Mouse (Mus musculus): ENCODE results near the gene Samd13. TPM values are rescaled to one million over a fixed set of nuclear protein-coding genes. Genes with fewer than 3 reads are reported as not detected.
A peak's percentile ranks its signal among the peaks of the same experiment; 100 is the strongest.

Samd13 gene
- polyA plus RNA-seq, 1 experiment from 2014 or later = 0.59 TPM

GRCm38 (mm10) chr3:146615496-146615895 lies 69.9 kb downstream of the Samd13 start, which contains the start of gene Dnase2b:
Gene Dnase2b, minus strand, starts transcription at chr3:146615596.
- no peak within 1 kb of the TSS for H3K27ac ChIP-seq (ENCODE audit: low read length)
- no peaks in the 10 kb centered on the region for H3K4me1 ChIP-seq (ENCODE audit: control insufficient read depth, insufficient read depth, low read length)
- H3K4me2 ChIP-seq (ENCODE audit: low read length) = no peak within 1 kb of the TSS
- H3K4me3 ChIP-seq (ENCODE audit: low read depth, low read length) = no peak within 1 kb of the TSS
- no peaks in the 10 kb centered on the region for H3K9me3 ChIP-seq (replicated peaks; ENCODE audit: control insufficient read depth, low read length, poor library complexity, severe bottlenecking)
- H3K27me3 ChIP-seq (ENCODE audit: control insufficient read depth, insufficient read depth, low read depth, low read length) = no peaks in the 10 kb centered on the region
- H3K9ac ChIP-seq (ENCODE audit: low read depth, low read length) = no peak within 1 kb of the TSS
- ATAC-seq = no peak
- WGBS = 98% methylated on average over 4 of the region's 4 CpGs
- no peaks in the 10 kb centered on the region for H3K36me3 ChIP-seq (ENCODE audit: control insufficient read depth, insufficient read depth, low read length)

GRCm38 (mm10) chr3:146611821-146612220 lies 73.6 kb downstream of the Samd13 start:
- Histone ChIP-seq H3K4me2 (ENCODE audit: low read length) (no peak overlapping the region), H3K4me1 (ENCODE audit: control insufficient read depth, insufficient read depth, low read length) (peaks cover 6% of the 10 kb centered on the region; the same call in 1 of the 2 replicates), H3K4me3 (ENCODE audit: low read depth, low read length) (no peak overlapping the region), H3K36me3 (ENCODE audit: control insufficient read depth, insufficient read depth, low read length) (no peaks in the 10 kb centered on the region), H3K27me3 (ENCODE audit: control insufficient read depth, insufficient read depth, low read depth, low read length) (no peaks in the 10 kb centered on the region), H3K9me3 (replicated peaks; ENCODE audit: control insufficient read depth, low read length, poor library complexity, severe bottlenecking) (no peaks in the 10 kb centered on the region), H3K27ac (ENCODE audit: low read length) (no peak overlapping the region), H3K9ac (ENCODE audit: low read depth, low read length) (no peak overlapping the region)
- 84% methylated on average over 4 of the region's 4 CpGs for WGBS
- no peak for ATAC-seq

GRCm38 (mm10) chr3:146611261-146611660 lies 74.1 kb downstream of the Samd13 start:
- H3K36me3 ChIP-seq (ENCODE audit: control insufficient read depth, insufficient read depth, low read length) = no peaks in the 10 kb centered on the region
- no peak overlapping the region for H3K4me2 ChIP-seq (ENCODE audit: low read length)
- peaks cover 6% of the 10 kb centered on the region; the same call in 1 of the 2 replicates for H3K4me1 ChIP-seq (ENCODE audit: control insufficient read depth, insufficient read depth, low read length)
- no peak overlapping the region for H3K4me3 ChIP-seq (ENCODE audit: low read depth, low read length)
- no peak overlapping the region for H3K9ac ChIP-seq (ENCODE audit: low read depth, low read length)
- no peak for ATAC-seq
- H3K27me3 ChIP-seq (ENCODE audit: control insufficient read depth, insufficient read depth, low read depth, low read length) = no peaks in the 10 kb centered on the region
- no peak overlapping the region for H3K27ac ChIP-seq (ENCODE audit: low read length)
- H3K9me3 ChIP-seq (replicated peaks; ENCODE audit: control insufficient read depth, low read length, poor library complexity, severe bottlenecking) = no peaks in the 10 kb centered on the region
- 74% methylated on average over 4 of the region's 4 CpGs for WGBS

GRCm38 (mm10) chr3:146610322-146610721 lies 75.1 kb downstream of the Samd13 start:
- Histone ChIP-seq H3K4me2 (ENCODE audit: low read length) (no peak overlapping the region), H3K4me3 (ENCODE audit: low read depth, low read length) (no peak overlapping the region), H3K27ac (ENCODE audit: low read length) (no peak overlapping the region), H3K9ac (ENCODE audit: low read depth, low read length) (no peak overlapping the region), H3K27me3 (ENCODE audit: control insufficient read depth, insufficient read depth, low read depth, low read length) (no peaks in the 10 kb centered on the region), H3K9me3 (replicated peaks; ENCODE audit: control insufficient read depth, low read length, poor library complexity, severe bottlenecking) (no peaks in the 10 kb centered on the region), H3K36me3 (ENCODE audit: control insufficient read depth, insufficient read depth, low read length) (no peaks in the 10 kb centered on the region), H3K4me1 (ENCODE audit: control insufficient read depth, insufficient read depth, low read length) (peaks cover 6% of the 10 kb centered on the region; the same call in 1 of the 2 replicates)
- 78% methylated on average over 10 of the region's 10 CpGs for WGBS
- ATAC-seq = no peak

GRCm38 (mm10) chr3:146607368-146607767 lies 78.0 kb downstream of the Samd13 start:
- ATAC-seq = peak; percentile 85
- peak overlapping the region; percentile 62 for H3K27ac ChIP-seq (ENCODE audit: low read length)
- no peak overlapping the region for H3K4me2 ChIP-seq (ENCODE audit: low read length)
- no peaks in the 10 kb centered on the region for H3K36me3 ChIP-seq (ENCODE audit: control insufficient read depth, insufficient read depth, low read length)
- WGBS = 9% methylated on average over 1 of the region's 1 CpGs
- H3K4me1 ChIP-seq (ENCODE audit: control insufficient read depth, insufficient read depth, low read length) = peaks cover 6% of the 10 kb centered on the region; the same call in 1 of the 2 replicates
- H3K27me3 ChIP-seq (ENCODE audit: control insufficient read depth, insufficient read depth, low read depth, low read length) = no peaks in the 10 kb centered on the region
- no peak overlapping the region for H3K9ac ChIP-seq (ENCODE audit: low read depth, low read length)
- no peak overlapping the region for H3K4me3 ChIP-seq (ENCODE audit: low read depth, low read length)
- no peaks in the 10 kb centered on the region for H3K9me3 ChIP-seq (replicated peaks; ENCODE audit: control insufficient read depth, low read length, poor library complexity, severe bottlenecking)

GRCm38 (mm10) chr3:146604647-146605046 lies 80.7 kb downstream of the Samd13 start:
- H3K4me2 ChIP-seq (ENCODE audit: low read length) = no peak overlapping the region
- H3K27me3 ChIP-seq (ENCODE audit: control insufficient read depth, insufficient read depth, low read depth, low read length) = no peaks in the 10 kb centered on the region
- H3K27ac ChIP-seq (ENCODE audit: low read length) = no peak overlapping the region
- WGBS = 86% methylated on average over 9 of the region's 9 CpGs
- no peak overlapping the region for H3K9ac ChIP-seq (ENCODE audit: low read depth, low read length)
- no peak for ATAC-seq
- H3K9me3 ChIP-seq (replicated peaks; ENCODE audit: control insufficient read depth, low read length, poor library complexity, severe bottlenecking) = no peaks in the 10 kb centered on the region
- no peak overlapping the region for H3K4me3 ChIP-seq (ENCODE audit: low read depth, low read length)
- H3K4me1 ChIP-seq (ENCODE audit: control insufficient read depth, insufficient read depth, low read length) = peaks cover 6% of the 10 kb centered on the region; the same call in 1 of the 2 replicates
- H3K36me3 ChIP-seq (ENCODE audit: control insufficient read depth, insufficient read depth, low read length) = no peaks in the 10 kb centered on the region

GRCm38 (mm10) chr3:146602531-146602930 lies 82.9 kb downstream of the Samd13 start:
- no peaks in the 10 kb centered on the region for H3K27me3 ChIP-seq (ENCODE audit: control insufficient read depth, insufficient read depth, low read depth, low read length)
- H3K27ac ChIP-seq (ENCODE audit: low read length) = no peak overlapping the region
- H3K4me3 ChIP-seq (ENCODE audit: low read depth, low read length) = no peak overlapping the region
- no peaks in the 10 kb centered on the region for H3K36me3 ChIP-seq (ENCODE audit: control insufficient read depth, insufficient read depth, low read length)
- 94% methylated on average over 3 of the region's 3 CpGs for WGBS
- peaks cover 2% of the 10 kb centered on the region; the same call in 1 of the 2 replicates for H3K4me1 ChIP-seq (ENCODE audit: control insufficient read depth, insufficient read depth, low read length)
- no peak overlapping the region for H3K4me2 ChIP-seq (ENCODE audit: low read length)
- H3K9me3 ChIP-seq (replicated peaks; ENCODE audit: control insufficient read depth, low read length, poor library complexity, severe bottlenecking) = no peaks in the 10 kb centered on the region
- no peak overlapping the region for H3K9ac ChIP-seq (ENCODE audit: low read depth, low read length)
- ATAC-seq = no peak

GRCm38 (mm10) chr3:146601205-146601604 lies 84.2 kb downstream of the Samd13 start:
- 90% methylated on average over 2 of the region's 2 CpGs for WGBS
- ATAC-seq = no peak
- Histone ChIP-seq H3K36me3 (ENCODE audit: control insufficient read depth, insufficient read depth, low read length) (no peaks in the 10 kb centered on the region), H3K27me3 (ENCODE audit: control insufficient read depth, insufficient read depth, low read depth, low read length) (no peaks in the 10 kb centered on the region), H3K27ac (ENCODE audit: low read length) (no peak overlapping the region), H3K4me1 (ENCODE audit: control insufficient read depth, insufficient read depth, low read length) (no peaks in the 10 kb centered on the region), H3K9me3 (replicated peaks; ENCODE audit: control insufficient read depth, low read length, poor library complexity, severe bottlenecking) (no peaks in the 10 kb centered on the region), H3K4me2 (ENCODE audit: low read length) (no peak overlapping the region), H3K9ac (ENCODE audit: low read depth, low read length) (no peak overlapping the region), H3K4me3 (ENCODE audit: low read depth, low read length) (no peak overlapping the region)

GRCm38 (mm10) chr3:146599198-146599900 lies 86.0 kb downstream of the Samd13 start:
- Histone ChIP-seq H3K27me3 (ENCODE audit: control insufficient read depth, insufficient read depth, low read depth, low read length) (no peaks in the 10 kb centered on the region), H3K36me3 (ENCODE audit: control insufficient read depth, insufficient read depth, low read length) (no peaks in the 10 kb centered on the region), H3K4me2 (ENCODE audit: low read length) (no peak overlapping the region), H3K27ac (ENCODE audit: low read length) (no peak overlapping the region), H3K9me3 (replicated peaks; ENCODE audit: control insufficient read depth, low read length, poor library complexity, severe bottlenecking) (no peaks in the 10 kb centered on the region), H3K4me3 (ENCODE audit: low read depth, low read length) (no peak overlapping the region), H3K9ac (ENCODE audit: low read depth, low read length) (no peak overlapping the region), H3K4me1 (ENCODE audit: control insufficient read depth, insufficient read depth, low read length) (no peaks in the 10 kb centered on the region)
- ATAC-seq = no peak
- 84% methylated on average over 6 of the region's 6 CpGs for WGBS

All from midbrain, embryonic 16.5 days (tissue).